Mouse (Mus musculus) small intestine, adult 2 months (tissue): ENCODE results near the gene Atg9a. TPM values are rescaled to one million over a fixed set of nuclear protein-coding genes. Genes with fewer than 3 reads are reported as not detected.
A peak's percentile ranks its signal among the peaks of the same experiment; 100 is the strongest.
"Not testable (repeated sequence)": the region's sequence is repeated elsewhere in the genome, so short reads cannot be mapped to it uniquely, and the experiment has no call there.

Experiments used
- H3K27ac ChIP-seq: fragments of 200-500 bp; 2 replicates; pipeline ENCODE4 v1.5.1; 2012; ENCODE audit warnings: low read depth, low read length, control low read depth, inconsistent platforms; ENCODE audit not compliant: insufficient read depth
- H3K27me3 ChIP-seq: fragments of 200-500 bp; 2 replicates; pipeline ENCODE4 v1.6.1; 2012; ENCODE audit warnings: mild to moderate bottlenecking, moderate library complexity, low read length, inconsistent platforms; ENCODE audit not compliant: control insufficient read depth, insufficient read depth
- H3K36me3 ChIP-seq: fragments of 200-500 bp; 2 replicates; pipeline ENCODE4 v1.6.1; 2012; ENCODE audit warnings: mild to moderate bottlenecking, low read length, control low read depth, inconsistent platforms; ENCODE audit not compliant: control insufficient read depth, insufficient read depth
- H3K4me1 ChIP-seq: fragments of 200-500 bp; 2 replicates; pipeline ENCODE4 v1.6.1; 2012; ENCODE audit warnings: low read length, inconsistent platforms, mixed read lengths; ENCODE audit not compliant: control insufficient read depth, insufficient read depth, insufficient read length
- H3K4me3 ChIP-seq: fragments of 200-500 bp; 2 replicates; pipeline ENCODE4 v1.5.1; 2012; ENCODE audit warnings: low read depth, mild to moderate bottlenecking, control low read depth, inconsistent platforms, low read length, moderate library complexity
- CTCF ChIP-seq: fragments of 200-500 bp; IDR thresholded peaks from 2 replicates; pipeline ENCODE4 v1.5.1; 2012; ENCODE audit warnings: low read depth, mild to moderate bottlenecking, control low read depth, inconsistent platforms, low read length, moderate library complexity, mixed read lengths; ENCODE audit not compliant: insufficient replicate concordance, insufficient read length; ENCODE audit errors: extremely low read depth
- POLR2A ChIP-seq: fragments of 200-500 bp; IDR thresholded peaks from 2 replicates; pipeline ENCODE4 v1.6.1; 2012; ENCODE audit warnings: low read depth, mild to moderate bottlenecking, control low read depth, inconsistent platforms, low read length, moderate library complexity
- WGBS: fragments of 180-500 bp; shearing (Covaris S2); methylation state at CpG from one replicate; pipeline ENCODE4 v1.1.7; 2018; 5-methylcytosine and 5-hydroxymethylcytosine counted together
- polyA plus RNA-seq: library from polyadenylated mRNA; depleted of rRNA; stranded (reverse); fragments of >200 nt; gene quantifications from 2 replicates; pipeline ENCODE4 v1.2.3, GENCODE M21; 2012; rRNA removed

Gene Atg9a
- polyA plus RNA-seq = 48.3 and 148 TPM in 2 replicates

- Histone ChIP-seq H3K4me1 (peaks cover 9% of the 10 kb centered on the region), H3K27me3 (no peaks in the 10 kb centered on the region), H3K27ac (peak within 1 kb of the TSS; percentile 97), H3K4me3 (peak within 1 kb of the TSS; percentile 78), H3K36me3 (peaks cover 27% of the 10 kb centered on the region)
- TF ChIP-seq POLR2A = peak; percentile 49; the same call in 1 of the 2 replicates
- no peak for TF ChIP-seq CTCF
- WGBS = under 1% methylated on average over 56 of the region's 56 CpGs
Observed at GRCm38 (mm10) chr1:75191622-75192402, at the start of gene Atg9a, which contains the start of gene Ankzf1. Atg9a (minus strand) TSS chr1:75192196. Ankzf1 (plus strand) TSS chr1:75192151.

- H3K27ac ChIP-seq = no peak overlapping the region
- TF ChIP-seq POLR2A (no peak), CTCF (no peak)
- WGBS = 90% methylated on average over 10 of the region's 10 CpGs
- peaks cover 25% of the 10 kb centered on the region for H3K36me3 ChIP-seq
- peaks cover 5% of the 10 kb centered on the region; the same call in 1 of the 2 replicates for H3K4me1 ChIP-seq
- H3K27me3 ChIP-seq = no peaks in the 10 kb centered on the region
- no peak overlapping the region for H3K4me3 ChIP-seq
Observed at GRCm38 (mm10) chr1:75239591-75239990, 47.6 kb upstream of the Atg9a start.

- H3K27me3 ChIP-seq = no peaks in the 10 kb centered on the region
- H3K4me3 ChIP-seq = peak within 1 kb of the TSS; percentile 99
- H3K36me3 ChIP-seq = peaks cover 17% of the 10 kb centered on the region
- H3K4me1 ChIP-seq = peaks cover 8% of the 10 kb centered on the region; the same call in 1 of the 2 replicates
- under 1% methylated on average over 63 of the region's 64 CpGs for WGBS
- TF ChIP-seq CTCF = no peak
- peak; percentile 72 for TF ChIP-seq POLR2A
- peak within 1 kb of the TSS; percentile 91 for H3K27ac ChIP-seq
Observed at GRCm38 (mm10) chr1:75236117-75237050, 44.4 kb upstream of the Atg9a start, which contains the start of gene Dnajb2. Dnajb2 (plus strand) TSS chr1:75236406.

GRCm38 (mm10) chr1:75234606-75235005 is 42.6 kb upstream of the Atg9a start:
- Histone ChIP-seq H3K27me3 (no peaks in the 10 kb centered on the region), H3K4me3 (no peak overlapping the region), H3K27ac (no peak overlapping the region), H3K4me1 (peaks cover 8% of the 10 kb centered on the region; the same call in 1 of the 2 replicates), H3K36me3 (peaks cover 4% of the 10 kb centered on the region)
- no peak for TF ChIP-seq POLR2A
- TF ChIP-seq CTCF = peak; percentile 65; the same call in 1 of the 2 replicates
- WGBS = under 1% methylated on average over 8 of the region's 8 CpGs

GRCm38 (mm10) chr1:75232489-75232888 is 40.5 kb upstream of the Atg9a start:
- not testable (repeated sequence) for H3K4me3 ChIP-seq, H3K4me1 ChIP-seq, H3K27ac ChIP-seq, H3K27me3 ChIP-seq, H3K36me3 ChIP-seq
- WGBS = 79% methylated on average over 4 of the region's 4 CpGs

- Histone ChIP-seq H3K4me1 (peaks cover 5% of the 10 kb centered on the region; the same call in 1 of the 2 replicates), H3K36me3 (no peaks in the 10 kb centered on the region), H3K27me3 (no peaks in the 10 kb centered on the region), H3K4me3 (no peak within 1 kb of the TSS), H3K27ac (no peak within 1 kb of the TSS)
- no peak for TF ChIP-seq CTCF
- no peak for TF ChIP-seq POLR2A
- WGBS = 62% methylated on average over 5 of the region's 5 CpGs
Observed at GRCm38 (mm10) chr1:75231664-75232152, 39.7 kb upstream of the Atg9a start, which contains the start of gene A630095N17Rik. A630095N17Rik (minus strand) TSS chr1:75232102.
